Mouse (Mus musculus) liver, embryonic 15.5 days (tissue): ENCODE data around the gene Aspscr1. TPM values are rescaled to one million over a fixed set of nuclear protein-coding genes. Genes with fewer than 3 reads are reported as not detected.
A peak's percentile ranks its signal among the peaks of the same experiment; 100 is the strongest.
"Not testable (repeated sequence)": the region's sequence is repeated elsewhere in the genome, so short reads cannot be mapped to it uniquely, and the experiment has no call there.

Experiments used
- ATAC-seq: fragments of 200-750 bp; cut with Nextera tagmentation; 2 replicates; pipeline ENCODE4 v1.8.0; 2017; ENCODE audit warnings: moderate number of reproducible peaks, mild to moderate bottlenecking, moderate library complexity; ENCODE audit not compliant: insufficient read depth
- H3K27ac ChIP-seq: fragments of 300-500 bp; sonication (generic); replicated peaks from 2 replicates; pipeline ENCODE4 v1.5.1; 2015; ENCODE audit warnings: mild to moderate bottlenecking, inconsistent platforms
- H3K27me3 ChIP-seq: fragments of 300-500 bp; sonication (generic); 2 replicates; pipeline ENCODE4 v1.6.1; 2015; ENCODE audit warnings: mild to moderate bottlenecking, inconsistent platforms
- H3K36me3 ChIP-seq: fragments of 300-500 bp; sonication (generic); replicated peaks from 2 replicates; pipeline ENCODE4 v1.6.1; 2015; ENCODE audit warnings: moderate library complexity, mild to moderate bottlenecking, inconsistent platforms
- H3K4me1 ChIP-seq: fragments of 300-500 bp; sonication (generic); replicated peaks from 2 replicates; pipeline ENCODE4 v1.6.1; 2015; ENCODE audit warnings: inconsistent platforms
- H3K4me2 ChIP-seq: fragments of 300-500 bp; sonication (generic); 2 replicates; pipeline ENCODE4 v1.6.1; 2015; ENCODE audit warnings: moderate library complexity, mild to moderate bottlenecking, inconsistent platforms
- H3K4me3 ChIP-seq: fragments of 300-500 bp; sonication (generic); replicated peaks from 2 replicates; pipeline ENCODE4 v1.5.1; 2015; ENCODE audit warnings: mild to moderate bottlenecking, inconsistent platforms
- H3K9ac ChIP-seq: fragments of 300-500 bp; sonication (generic); 2 replicates; pipeline ENCODE4 v1.6.1; 2015; ENCODE audit warnings: moderate library complexity, mild to moderate bottlenecking, inconsistent platforms
- H3K9me3 ChIP-seq: fragments of 300-500 bp; sonication (generic); replicated peaks from 2 replicates; pipeline ENCODE4 v1.6.1; 2016; ENCODE audit warnings: inconsistent platforms
- WGBS: fragments of 180-500 bp; shearing (Covaris S2); methylation state at CpG from one replicate; pipeline ENCODE4 v1.1.7; 2015; ENCODE audit warnings: mixed read lengths; ENCODE audit not compliant: insufficient replicate concordance; 5-methylcytosine and 5-hydroxymethylcytosine counted together
- polyA plus RNA-seq: library from polyadenylated mRNA; unstranded; fragments of >200 nt; fragmentation: Nextera tagmentation; extraction: Ambion mirVana; gene quantifications from 2 replicates; pipeline ENCODE4 v1.2.1, GENCODE M21; 2015

The Aspscr1 gene
- polyA plus RNA-seq, 1 experiment from 2014 or later, result 45.1 TPM

DNA sequence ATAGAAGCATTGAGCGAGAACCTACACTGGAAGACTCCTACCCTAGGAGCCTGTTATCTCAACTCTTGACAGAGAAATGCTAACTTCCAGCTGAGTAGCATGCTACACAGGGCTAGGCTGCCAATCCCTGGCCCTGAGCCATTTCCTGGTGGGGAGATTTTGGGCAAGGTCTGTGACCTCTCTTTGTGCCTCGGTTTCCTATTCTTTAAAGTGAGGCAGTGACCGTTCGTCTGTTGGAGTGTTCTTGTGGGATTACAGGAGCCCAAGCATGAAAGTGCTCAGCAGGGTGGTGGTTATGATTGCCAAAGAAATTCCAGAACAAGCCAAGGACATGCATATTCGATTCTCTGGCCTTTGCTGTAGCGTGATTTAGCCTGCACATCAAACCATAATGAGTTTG, 10.0 kb upstream of the Aspscr1 start:
- Histone ChIP-seq H3K27ac (no peak overlapping the region), H3K4me2 (no peak overlapping the region), H3K4me1 (peaks cover 25% of the 10 kb centered on the region), H3K4me3 (no peak overlapping the region), H3K36me3 (no peaks in the 10 kb centered on the region), H3K27me3 (peaks cover 90% of the 10 kb centered on the region), H3K9ac (no peak overlapping the region), H3K9me3 (no peaks in the 10 kb centered on the region)
- no peak for ATAC-seq
- 61% methylated on average over 6 of the region's 6 CpGs for WGBS

DNA sequence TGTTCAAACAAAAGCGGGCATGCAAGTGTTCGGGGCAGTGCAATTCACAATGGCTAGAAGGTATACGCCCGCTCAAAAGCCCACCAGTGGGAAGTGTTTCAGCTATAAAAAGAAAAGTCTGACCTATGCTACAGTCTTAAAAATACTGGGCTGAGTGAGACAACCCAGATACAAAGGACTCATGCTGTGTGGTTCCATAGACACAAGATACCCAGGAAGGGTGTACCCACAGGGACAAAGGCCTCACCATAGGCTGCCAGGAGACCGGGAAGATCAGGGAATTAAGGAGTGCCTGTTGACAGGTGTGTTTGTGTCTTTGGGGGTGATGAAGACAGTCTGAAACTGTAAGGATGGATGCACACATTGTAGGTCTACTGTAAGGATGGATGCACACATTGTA, 9.1 kb upstream of the Aspscr1 start:
- no peak for ATAC-seq
- Histone ChIP-seq H3K27me3 (peaks cover 80% of the 10 kb centered on the region), H3K27ac (no peak overlapping the region), H3K9me3 (no peaks in the 10 kb centered on the region), H3K4me1 (peaks cover 25% of the 10 kb centered on the region), H3K4me3 (no peak overlapping the region), H3K4me2 (no peak overlapping the region), H3K9ac (no peak overlapping the region), H3K36me3 (no peaks in the 10 kb centered on the region)
- 74% methylated on average over 5 of the region's 5 CpGs for WGBS

- Histone ChIP-seq H3K4me2 (no peak overlapping the region), H3K9me3 (no peaks in the 10 kb centered on the region), H3K27me3 (peaks cover 69% of the 10 kb centered on the region), H3K4me3 (no peak overlapping the region), H3K27ac (no peak overlapping the region), H3K4me1 (peaks cover 10% of the 10 kb centered on the region), H3K9ac (no peak overlapping the region), H3K36me3 (no peaks in the 10 kb centered on the region)
- 68% methylated on average over 3 of the region's 3 CpGs for WGBS
- ATAC-seq, result no peak
Observed at GRCm38 (mm10) chr11:120665406-120665805, 7.4 kb upstream of the Aspscr1 start.

DNA sequence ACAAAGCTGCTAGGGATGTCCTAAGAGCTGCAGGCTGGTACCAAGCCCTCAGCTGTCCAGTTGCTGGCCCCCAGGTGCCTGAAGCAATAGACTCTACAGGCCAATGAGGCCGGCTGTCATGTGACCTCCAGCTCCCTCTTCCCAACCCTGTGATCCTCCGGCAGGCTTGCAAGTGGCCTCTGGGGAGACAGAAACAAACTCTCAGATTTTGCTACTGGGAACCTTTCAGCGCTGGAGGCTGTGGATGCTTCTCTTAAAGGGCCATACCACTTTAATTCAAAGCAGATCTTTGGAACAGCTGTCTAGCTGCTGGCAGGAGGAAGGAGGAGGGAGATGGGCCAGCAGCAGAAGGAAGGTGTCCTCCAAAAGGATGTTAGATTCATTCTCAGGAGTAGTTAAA, 6.2 kb upstream of the Aspscr1 start:
- Histone ChIP-seq H3K9me3 (no peaks in the 10 kb centered on the region), H3K4me3 (no peak overlapping the region), H3K27me3 (peaks cover 58% of the 10 kb centered on the region), H3K4me1 (no peaks in the 10 kb centered on the region), H3K4me2 (no peak overlapping the region), H3K27ac (no peak overlapping the region), H3K9ac (no peak overlapping the region), H3K36me3 (no peaks in the 10 kb centered on the region)
- ATAC-seq, result no peak
- WGBS, result 24% methylated on average over 3 of the region's 3 CpGs

DNA sequence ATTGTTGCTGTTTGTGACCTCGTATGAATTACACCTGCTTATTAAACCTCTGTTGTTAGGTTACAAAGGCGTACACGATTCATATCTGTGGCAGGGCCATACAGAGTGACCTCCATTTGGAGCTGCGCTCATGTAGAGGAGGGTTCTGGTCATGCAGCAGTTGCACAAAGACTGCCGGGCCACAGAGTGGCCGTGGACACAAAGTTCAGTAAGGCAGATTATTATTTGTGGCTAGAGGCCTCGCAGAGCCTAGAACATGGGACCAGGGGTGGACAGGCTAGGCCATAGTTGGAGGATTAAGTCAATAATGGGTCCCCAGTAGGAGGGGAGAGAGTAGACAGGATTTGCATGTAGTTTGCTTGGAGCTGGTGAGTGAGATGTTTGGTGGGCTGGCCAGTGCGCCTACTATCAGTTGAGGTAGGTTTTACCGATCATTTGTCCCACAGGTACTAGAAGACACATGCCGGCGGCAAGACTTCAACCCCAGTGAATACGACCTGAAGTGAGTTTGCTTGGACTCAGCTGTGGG, 885 bp downstream of the Aspscr1 start:
- ATAC-seq, result peak; percentile 11
- peaks cover 21% of the 10 kb centered on the region for H3K36me3 ChIP-seq
- H3K27me3 ChIP-seq, result 0 out of 2 replicates have a peak, but pooled peaks cover 6% of the 10 kb centered on the region
- peak overlapping the region; percentile 91 for H3K27ac ChIP-seq
- peak overlapping the region; percentile 91 for H3K4me2 ChIP-seq
- peak overlapping the region; percentile 73 for H3K9ac ChIP-seq
- 22% methylated on average over 12 of the region's 12 CpGs for WGBS
- no peaks in the 10 kb centered on the region for H3K9me3 ChIP-seq
- peak overlapping the region; percentile 85 for H3K4me3 ChIP-seq
- H3K4me1 ChIP-seq, result peaks cover 42% of the 10 kb centered on the region

- H3K4me2 ChIP-seq, H3K27ac ChIP-seq, H3K9me3 ChIP-seq, H3K4me3 ChIP-seq, ATAC-seq, H3K27me3 ChIP-seq, H3K9ac ChIP-seq: not testable (repeated sequence)
- peaks cover 37% of the 10 kb centered on the region for H3K36me3 ChIP-seq
- peaks cover 42% of the 10 kb centered on the region for H3K4me1 ChIP-seq
- 54% methylated on average over 5 of the region's 5 CpGs for WGBS
Observed at GRCm38 (mm10) chr11:120675875-120676274, 3.1 kb downstream of the Aspscr1 start.

DNA sequence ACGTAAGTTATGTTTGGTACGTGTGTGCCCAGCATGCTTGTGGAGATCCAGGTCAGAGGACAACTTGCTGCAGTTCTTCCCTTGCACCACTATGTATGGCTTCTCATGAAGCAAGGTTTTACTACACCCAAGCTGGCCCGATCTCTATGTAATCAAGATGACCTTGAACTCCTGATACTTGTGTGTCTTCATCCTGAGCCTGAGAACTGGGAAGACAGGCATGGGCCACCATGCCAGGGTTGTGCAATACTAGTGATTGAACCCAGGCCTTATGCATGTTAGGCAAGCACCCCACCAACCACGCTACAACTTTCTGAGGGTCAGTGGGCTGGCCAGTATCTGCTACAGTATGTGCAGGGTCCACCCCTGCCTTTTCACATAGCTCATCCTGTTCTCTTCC, 4.2 kb downstream of the Aspscr1 start:
- peaks cover 42% of the 10 kb centered on the region for H3K4me1 ChIP-seq
- H3K9ac ChIP-seq, result no peak overlapping the region
- H3K27me3 ChIP-seq, result no peaks in the 10 kb centered on the region
- no peak overlapping the region; the same call in 1 of the 2 replicates for H3K27ac ChIP-seq
- no peak for ATAC-seq
- no peaks in the 10 kb centered on the region for H3K9me3 ChIP-seq
- no peak overlapping the region for H3K4me2 ChIP-seq
- peaks cover 43% of the 10 kb centered on the region for H3K36me3 ChIP-seq
- H3K4me3 ChIP-seq, result no peak overlapping the region
- 75% methylated on average over 4 of the region's 4 CpGs for WGBS

DNA sequence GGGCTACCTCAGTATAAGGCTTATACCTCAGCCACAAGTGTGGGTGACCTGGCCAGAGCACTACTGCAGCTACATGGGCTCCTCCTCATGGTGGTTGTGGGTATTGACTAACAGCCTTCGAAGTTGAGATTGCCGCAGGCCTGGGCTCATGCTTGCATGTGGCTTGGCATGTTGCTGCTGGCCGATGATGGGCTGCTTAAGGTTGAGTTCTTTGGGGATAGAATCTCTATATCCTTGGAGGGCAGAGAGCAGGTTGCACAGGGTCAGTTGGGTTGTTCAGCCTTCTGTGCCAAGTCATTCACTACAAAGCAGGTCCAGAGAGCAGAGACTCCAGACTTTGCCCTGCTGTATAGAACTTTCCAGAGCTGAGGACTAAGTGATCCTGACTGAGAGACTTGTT, 7.1 kb downstream of the Aspscr1 start:
- no peak for ATAC-seq
- Histone ChIP-seq H3K27ac (no peak overlapping the region), H3K9me3 (no peaks in the 10 kb centered on the region), H3K4me3 (no peak overlapping the region), H3K36me3 (peaks cover 43% of the 10 kb centered on the region), H3K9ac (no peak overlapping the region), H3K27me3 (no peaks in the 10 kb centered on the region), H3K4me2 (no peak overlapping the region), H3K4me1 (peaks cover 19% of the 10 kb centered on the region)
- 66% methylated on average over 3 of the region's 3 CpGs for WGBS

DNA sequence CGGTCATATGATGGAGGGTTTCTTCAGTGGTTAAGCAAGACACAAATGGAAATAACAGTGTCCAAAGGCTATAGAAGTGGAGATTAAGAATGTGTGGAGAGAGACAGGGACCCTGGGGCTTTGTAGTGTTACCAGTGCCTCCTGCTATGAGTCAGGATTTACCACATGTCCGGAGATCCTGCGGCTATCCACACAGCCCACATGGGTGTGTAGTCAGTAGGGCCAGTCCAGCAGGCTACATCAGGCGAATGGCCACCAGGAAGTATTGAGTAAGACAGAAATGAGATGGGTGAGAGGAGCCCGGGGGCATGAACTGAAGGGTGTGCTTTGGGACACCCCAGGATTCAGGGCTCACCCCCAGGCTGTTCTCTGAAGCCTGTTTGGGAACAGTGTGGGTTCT, 9.9 kb downstream of the Aspscr1 start:
- Histone ChIP-seq H3K36me3 (peaks cover 46% of the 10 kb centered on the region), H3K27ac (no peak overlapping the region), H3K9ac (no peak overlapping the region), H3K9me3 (no peaks in the 10 kb centered on the region), H3K4me3 (no peak overlapping the region), H3K4me2 (no peak overlapping the region), H3K4me1 (0 out of 2 replicates have a peak, but pooled peaks cover 4% of the 10 kb centered on the region), H3K27me3 (no peaks in the 10 kb centered on the region)
- no peak for ATAC-seq
- WGBS, result 82% methylated on average over 5 of the region's 5 CpGs

DNA sequence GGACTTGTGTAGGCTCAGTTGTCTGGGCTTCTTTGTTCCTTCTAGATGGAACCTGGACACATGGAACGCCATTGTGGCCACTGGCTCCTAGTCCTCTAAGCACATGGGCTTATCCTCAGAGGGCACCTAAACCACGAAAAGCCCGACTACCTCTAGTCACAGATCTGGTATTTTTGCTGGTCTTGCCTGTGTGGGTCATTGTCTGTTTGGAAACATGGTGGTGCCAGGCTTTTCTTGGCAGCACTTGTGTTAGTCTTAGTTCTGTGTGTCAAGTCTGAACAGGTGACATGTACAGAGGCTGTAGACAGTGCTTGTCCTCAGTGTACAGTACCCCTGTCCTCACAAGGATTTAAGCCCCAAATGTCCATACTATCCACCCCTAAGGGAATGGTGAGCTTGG, 10.8 kb downstream of the Aspscr1 start:
- Histone ChIP-seq H3K4me1 (0 out of 2 replicates have a peak, but pooled peaks cover 4% of the 10 kb centered on the region), H3K9me3 (no peaks in the 10 kb centered on the region), H3K9ac (no peak overlapping the region), H3K4me2 (no peak overlapping the region), H3K27ac (no peak overlapping the region), H3K4me3 (no peak overlapping the region), H3K36me3 (peaks cover 41% of the 10 kb centered on the region), H3K27me3 (no peaks in the 10 kb centered on the region)
- 64% methylated on average over 3 of the region's 3 CpGs for WGBS
- ATAC-seq, result no peak

GRCm38 (mm10) chr11:120684086-120684485, 11.3 kb downstream of the Aspscr1 start:
- ATAC-seq, result no peak
- Histone ChIP-seq H3K4me1 (0 out of 2 replicates have a peak, but pooled peaks cover 4% of the 10 kb centered on the region), H3K36me3 (peaks cover 42% of the 10 kb centered on the region)

GRCm38 (mm10) chr11:120684660-120685059, 11.9 kb downstream of the Aspscr1 start:
- Histone ChIP-seq H3K27me3 (no peaks in the 10 kb centered on the region), H3K9ac (no peak overlapping the region), H3K4me3 (no peak overlapping the region), H3K4me1 (0 out of 2 replicates have a peak, but pooled peaks cover 4% of the 10 kb centered on the region), H3K4me2 (no peak overlapping the region), H3K9me3 (no peaks in the 10 kb centered on the region), H3K36me3 (peaks cover 42% of the 10 kb centered on the region), H3K27ac (no peak overlapping the region)
- ATAC-seq, result no peak
- 61% methylated on average over 2 of the region's 2 CpGs for WGBS

More at GRCm38 (mm10) chr11:120684086-120684485, 11.3 kb downstream of the Aspscr1 start:
- Histone ChIP-seq H3K4me3 (no peak overlapping the region), H3K9me3 (no peaks in the 10 kb centered on the region), H3K27me3 (no peaks in the 10 kb centered on the region), H3K4me2 (no peak overlapping the region), H3K9ac (no peak overlapping the region), H3K27ac (no peak overlapping the region)
- 70% methylated on average over 2 of the region's 2 CpGs for WGBS
